Mouse (Mus musculus) kidney, embryonic 15.5 days (tissue): Measurements from ENCODE around the gene 1700028J19Rik. TPM values are rescaled to one million over a fixed set of nuclear protein-coding genes. Genes with fewer than 3 reads are reported as not detected.
A peak's percentile ranks its signal among the peaks of the same experiment; 100 is the strongest.

Experiments
- ATAC-seq: fragments of 200-750 bp; cut with Nextera tagmentation; replicated peaks from 2 replicates; pipeline ENCODE4 v1.8.0; 2017; ENCODE audit warnings: moderate TSS enrichment; ENCODE audit not compliant: low FRiP score
- H3K27ac ChIP-seq: fragments of 300-500 bp; sonication (generic); 2 replicates; pipeline ENCODE4 v1.5.1; 2015; ENCODE audit warnings: mild to moderate bottlenecking, inconsistent platforms
- H3K27me3 ChIP-seq: fragments of 300-500 bp; sonication (generic); 2 replicates; pipeline ENCODE4 v1.6.1; 2015; ENCODE audit warnings: inconsistent platforms
- H3K36me3 ChIP-seq: fragments of 300-500 bp; sonication (generic); 2 replicates; pipeline ENCODE4 v1.6.1; 2015; ENCODE audit warnings: inconsistent platforms
- H3K4me1 ChIP-seq: fragments of 300-500 bp; sonication (generic); 2 replicates; pipeline ENCODE4 v1.6.1; 2015; ENCODE audit warnings: inconsistent platforms
- H3K4me2 ChIP-seq: fragments of 300-500 bp; sonication (generic); 2 replicates; pipeline ENCODE4 v1.6.1; 2015; ENCODE audit warnings: moderate library complexity, mild to moderate bottlenecking, inconsistent platforms
- H3K4me3 ChIP-seq: fragments of 300-500 bp; sonication (generic); replicated peaks from 2 replicates; pipeline ENCODE4 v1.5.1; 2015; ENCODE audit warnings: mild to moderate bottlenecking, inconsistent platforms
- H3K9ac ChIP-seq: fragments of 300-500 bp; sonication (generic); 2 replicates; pipeline ENCODE4 v1.6.1; 2015; ENCODE audit warnings: mild to moderate bottlenecking, inconsistent platforms
- H3K9me3 ChIP-seq: fragments of 300-500 bp; sonication (generic); replicated peaks from 2 replicates; pipeline ENCODE4 v1.6.1; 2016; ENCODE audit warnings: inconsistent platforms
- WGBS: fragments of 180-500 bp; shearing (Covaris S2); methylation state at CpG from one replicate; pipeline ENCODE4 v1.1.7; 2015; ENCODE audit warnings: mixed read lengths; 5-methylcytosine and 5-hydroxymethylcytosine counted together
- polyA plus RNA-seq: library from polyadenylated mRNA; unstranded; fragments of >200 nt; fragmentation: Nextera tagmentation; extraction: Ambion mirVana; gene quantifications from 2 replicates; pipeline ENCODE4 v1.2.1, GENCODE M21; 2015

Gene 1700028J19Rik
- polyA plus RNA-seq: 1.1 and 1.7 TPM in 2 replicates

GRCm38 (mm10) chr7:44246055-44246983 is at the start of gene 1700028J19Rik, which contains the start of gene 2410002F23Rik:
Gene 1700028J19Rik, minus strand, starts transcription at chr7:44246695.
Gene 2410002F23Rik, plus strand, starts transcription at chr7:44246722.
- Histone ChIP-seq H3K4me2 (peak within 1 kb of the TSS; percentile 63), H3K27me3 (no peaks in the 10 kb centered on the region), H3K36me3 (peaks cover 35% of the 10 kb centered on the region), H3K4me3 (peak within 1 kb of the TSS; percentile 77), H3K9me3 (no peaks in the 10 kb centered on the region), H3K9ac (peak within 1 kb of the TSS; percentile 87), H3K27ac (peak within 1 kb of the TSS; percentile 95), H3K4me1 (peaks cover 38% of the 10 kb centered on the region)
- WGBS: under 1% methylated on average over 62 of the region's 62 CpGs
- ATAC-seq: peak; percentile 86

GRCm38 (mm10) chr7:44291418-44291817 is 44.9 kb upstream of the 1700028J19Rik start:
- 50% methylated on average over 4 of the region's 4 CpGs for WGBS
- H3K36me3 ChIP-seq: no peaks in the 10 kb centered on the region
- no peak for ATAC-seq
- no peaks in the 10 kb centered on the region for H3K4me1 ChIP-seq
- H3K27ac ChIP-seq: no peak overlapping the region
- H3K27me3 ChIP-seq: 0 out of 2 replicates have a peak, but pooled peaks cover 4% of the 10 kb centered on the region
- H3K4me2 ChIP-seq: no peak overlapping the region
- no peak overlapping the region for H3K9ac ChIP-seq
- no peaks in the 10 kb centered on the region for H3K9me3 ChIP-seq
- no peak overlapping the region for H3K4me3 ChIP-seq

- Histone ChIP-seq H3K9ac (no peak overlapping the region), H3K9me3 (no peaks in the 10 kb centered on the region), H3K27ac (no peak overlapping the region), H3K27me3 (0 out of 2 replicates have a peak, but pooled peaks cover 4% of the 10 kb centered on the region), H3K4me3 (no peak overlapping the region), H3K36me3 (no peaks in the 10 kb centered on the region), H3K4me2 (no peak overlapping the region), H3K4me1 (no peaks in the 10 kb centered on the region)
- no peak for ATAC-seq
- WGBS: 79% methylated on average over 4 of the region's 4 CpGs
Measured at GRCm38 (mm10) chr7:44290986-44291385, 44.5 kb upstream of the 1700028J19Rik start.

- H3K36me3 ChIP-seq: no peaks in the 10 kb centered on the region
- no peaks in the 10 kb centered on the region for H3K4me1 ChIP-seq
- H3K9ac ChIP-seq: no peak overlapping the region
- H3K27me3 ChIP-seq: 0 out of 2 replicates have a peak, but pooled peaks cover 4% of the 10 kb centered on the region
- 78% methylated on average over 7 of the region's 7 CpGs for WGBS
- no peak for ATAC-seq
- no peaks in the 10 kb centered on the region for H3K9me3 ChIP-seq
- no peak overlapping the region for H3K4me2 ChIP-seq
- no peak overlapping the region for H3K27ac ChIP-seq
- no peak overlapping the region for H3K4me3 ChIP-seq
Measured at GRCm38 (mm10) chr7:44287760-44288159, 41.3 kb upstream of the 1700028J19Rik start.

- no peak overlapping the region for H3K4me3 ChIP-seq
- no peaks in the 10 kb centered on the region for H3K27me3 ChIP-seq
- H3K27ac ChIP-seq: no peak overlapping the region
- ATAC-seq: no peak
- H3K36me3 ChIP-seq: no peaks in the 10 kb centered on the region
- WGBS: 78% methylated on average over 7 of the region's 7 CpGs
- H3K9ac ChIP-seq: no peak overlapping the region
- H3K4me2 ChIP-seq: no peak overlapping the region
- H3K9me3 ChIP-seq: no peaks in the 10 kb centered on the region
- no peaks in the 10 kb centered on the region for H3K4me1 ChIP-seq
Measured at GRCm38 (mm10) chr7:44281586-44281985, 35.1 kb upstream of the 1700028J19Rik start.

- Histone ChIP-seq H3K27me3 (peaks cover 2% of the 10 kb centered on the region; the same call in 1 of the 2 replicates), H3K9me3 (no peaks in the 10 kb centered on the region), H3K4me1 (no peaks in the 10 kb centered on the region), H3K4me2 (no peak overlapping the region), H3K4me3 (no peak overlapping the region), H3K36me3 (no peaks in the 10 kb centered on the region), H3K27ac (no peak overlapping the region), H3K9ac (no peak overlapping the region)
- 52% methylated on average over 1 of the region's 1 CpGs for WGBS
- no peak for ATAC-seq
Measured at GRCm38 (mm10) chr7:44280959-44281358, 34.5 kb upstream of the 1700028J19Rik start.

- Histone ChIP-seq H3K27ac (no peak overlapping the region), H3K9me3 (no peaks in the 10 kb centered on the region), H3K36me3 (no peaks in the 10 kb centered on the region), H3K4me2 (no peak overlapping the region), H3K4me1 (no peaks in the 10 kb centered on the region), H3K4me3 (no peak overlapping the region), H3K9ac (no peak overlapping the region), H3K27me3 (peaks cover 24% of the 10 kb centered on the region)
- 45% methylated on average over 2 of the region's 2 CpGs for WGBS
- no peak for ATAC-seq
Measured at GRCm38 (mm10) chr7:44277250-44277622, 30.7 kb upstream of the 1700028J19Rik start.

- Histone ChIP-seq H3K9ac (no peak overlapping the region), H3K36me3 (no peaks in the 10 kb centered on the region), H3K4me1 (no peaks in the 10 kb centered on the region), H3K27me3 (peaks cover 24% of the 10 kb centered on the region), H3K27ac (no peak overlapping the region), H3K4me3 (no peak overlapping the region), H3K9me3 (no peaks in the 10 kb centered on the region), H3K4me2 (no peak overlapping the region)
- WGBS: 78% methylated on average over 10 of the region's 10 CpGs
- ATAC-seq: no peak
Measured at GRCm38 (mm10) chr7:44276461-44277249, 30.2 kb upstream of the 1700028J19Rik start.

GRCm38 (mm10) chr7:44275546-44275945 is 29.1 kb upstream of the 1700028J19Rik start:
- 67% methylated on average over 3 of the region's 3 CpGs for WGBS
- H3K4me3 ChIP-seq: no peak overlapping the region
- H3K9ac ChIP-seq: no peak overlapping the region
- ATAC-seq: no peak
- H3K27ac ChIP-seq: no peak overlapping the region
- H3K9me3 ChIP-seq: no peaks in the 10 kb centered on the region
- no peaks in the 10 kb centered on the region for H3K36me3 ChIP-seq
- H3K4me1 ChIP-seq: no peaks in the 10 kb centered on the region
- H3K27me3 ChIP-seq: peaks cover 24% of the 10 kb centered on the region
- no peak overlapping the region for H3K4me2 ChIP-seq

GRCm38 (mm10) chr7:44274096-44274495 is 27.6 kb upstream of the 1700028J19Rik start:
- Histone ChIP-seq H3K27ac (no peak overlapping the region), H3K9ac (no peak overlapping the region), H3K27me3 (peaks cover 24% of the 10 kb centered on the region), H3K9me3 (no peaks in the 10 kb centered on the region), H3K36me3 (no peaks in the 10 kb centered on the region), H3K4me3 (no peak overlapping the region), H3K4me1 (no peaks in the 10 kb centered on the region), H3K4me2 (no peak overlapping the region)
- ATAC-seq: no peak
- 30% methylated on average over 11 of the region's 11 CpGs for WGBS

GRCm38 (mm10) chr7:44273446-44273845 is 27.0 kb upstream of the 1700028J19Rik start:
- no peak for ATAC-seq

GRCm38 (mm10) chr7:44272546-44272945 is 26.1 kb upstream of the 1700028J19Rik start:
- 89% methylated on average over 7 of the region's 7 CpGs for WGBS
- Histone ChIP-seq H3K27me3 (peaks cover 24% of the 10 kb centered on the region), H3K36me3 (no peaks in the 10 kb centered on the region), H3K4me3 (no peak overlapping the region), H3K4me1 (no peaks in the 10 kb centered on the region), H3K9ac (no peak overlapping the region), H3K9me3 (no peaks in the 10 kb centered on the region), H3K4me2 (no peak overlapping the region), H3K27ac (no peak overlapping the region)
- ATAC-seq: no peak

More at GRCm38 (mm10) chr7:44273446-44273845, 27.0 kb upstream of the 1700028J19Rik start:
- Histone ChIP-seq H3K9ac (no peak overlapping the region), H3K9me3 (no peaks in the 10 kb centered on the region), H3K4me1 (no peaks in the 10 kb centered on the region), H3K27ac (no peak overlapping the region), H3K27me3 (peaks cover 24% of the 10 kb centered on the region), H3K4me3 (no peak overlapping the region), H3K36me3 (no peaks in the 10 kb centered on the region), H3K4me2 (no peak overlapping the region)
- 66% methylated on average over 7 of the region's 7 CpGs for WGBS
